Mouse (Mus musculus): ENCODE measurements at regions not wholly inside any gene's neighbourhood (a gene's known extent, or its start where the extent isn't known, plus 50 kb on each side); places are given as distances from the start of the nearest gene placed in this dataset.
A peak's percentile ranks its signal among the peaks of the same experiment; 100 is the strongest.

GRCm38 (mm10) chr15:62055011-62055410, 1132.2 kb upstream of the A1bg start:
- Histone ChIP-seq H3K4me1 (ENCODE audit: control insufficient read depth, insufficient read depth, low read length) (no peaks in the 10 kb centered on the region), H3K4me2 (ENCODE audit: low read depth, low read length) (no peak overlapping the region), H3K36me3 (replicated peaks; ENCODE audit: control insufficient read depth, insufficient read depth, low read depth, low read length) (no peaks in the 10 kb centered on the region; the same call in 1 of the 2 replicates), H3K9ac (replicated peaks; ENCODE audit: low read length) (no peak overlapping the region), H3K9me3 (replicated peaks; ENCODE audit: control insufficient read depth, low read length) (no peaks in the 10 kb centered on the region), H3K27ac (replicated peaks; ENCODE audit: low read depth, low read length) (no peak overlapping the region), H3K27me3 (ENCODE audit: control insufficient read depth, insufficient read depth, low read length) (no peaks in the 10 kb centered on the region), H3K4me3 (ENCODE audit: low read depth, low read length) (no peak overlapping the region)
- no peak for DNase-seq (ENCODE audit: low spot score)
- 82% methylated on average over 2 of the region's 2 CpGs for WGBS
- ATAC-seq (replicated peaks; ENCODE audit: insufficient number of reproducible peaks, low FRiP score, low TSS enrichment, low read depth), result no peak

- no peak overlapping the region for H3K4me2 ChIP-seq (ENCODE audit: low read depth, low read length)
- H3K27ac ChIP-seq (replicated peaks; ENCODE audit: low read depth, low read length), result no peak overlapping the region
- H3K9ac ChIP-seq (replicated peaks; ENCODE audit: low read length), result no peak overlapping the region
- 70% methylated on average over 8 of the region's 8 CpGs for WGBS
- H3K27me3 ChIP-seq (ENCODE audit: control insufficient read depth, insufficient read depth, low read length), result no peaks in the 10 kb centered on the region
- H3K36me3 ChIP-seq (replicated peaks; ENCODE audit: control insufficient read depth, insufficient read depth, low read depth, low read length), result no peaks in the 10 kb centered on the region; the same call in 1 of the 2 replicates
- H3K4me3 ChIP-seq (ENCODE audit: low read depth, low read length), result no peak overlapping the region
- DNase-seq (ENCODE audit: low spot score) (no peak), ATAC-seq (replicated peaks; ENCODE audit: insufficient number of reproducible peaks, low FRiP score, low TSS enrichment, low read depth) (no peak)
- no peaks in the 10 kb centered on the region for H3K9me3 ChIP-seq (replicated peaks; ENCODE audit: control insufficient read depth, low read length)
- no peaks in the 10 kb centered on the region for H3K4me1 ChIP-seq (ENCODE audit: control insufficient read depth, insufficient read depth, low read length)
These were observed 1130.8 kb upstream of the A1bg start for GRCm38 (mm10) chr15:62053420-62054239.

- peak; percentile 82 for DNase-seq (ENCODE audit: low spot score)
- H3K4me1 ChIP-seq (ENCODE audit: control insufficient read depth, insufficient read depth, low read length), result no peaks in the 10 kb centered on the region
- H3K9ac ChIP-seq (replicated peaks; ENCODE audit: low read length), result no peak overlapping the region
- no peaks in the 10 kb centered on the region for H3K9me3 ChIP-seq (replicated peaks; ENCODE audit: control insufficient read depth, low read length)
- H3K27ac ChIP-seq (replicated peaks; ENCODE audit: low read depth, low read length), result no peak overlapping the region
- 0 out of 2 replicates have a peak, but pooled peaks have one; percentile 65 for ATAC-seq (replicated peaks; ENCODE audit: insufficient number of reproducible peaks, low FRiP score, low TSS enrichment, low read depth)
- H3K4me3 ChIP-seq (ENCODE audit: low read depth, low read length), result no peak overlapping the region
- no peak overlapping the region for H3K4me2 ChIP-seq (ENCODE audit: low read depth, low read length)
- no peaks in the 10 kb centered on the region for H3K36me3 ChIP-seq (replicated peaks; ENCODE audit: control insufficient read depth, insufficient read depth, low read depth, low read length)
- WGBS, result 30% methylated on average over 9 of the region's 9 CpGs
- H3K27me3 ChIP-seq (ENCODE audit: control insufficient read depth, insufficient read depth, low read length), result no peaks in the 10 kb centered on the region
These were observed 1126.6 kb upstream of the A1bg start for GRCm38 (mm10) chr15:62049416-62049815.

GRCm38 (mm10) chr15:62048981-62049380, 1126.2 kb upstream of the A1bg start:
- H3K27ac ChIP-seq (replicated peaks; ENCODE audit: low read depth, low read length), result no peak overlapping the region
- H3K4me3 ChIP-seq (ENCODE audit: low read depth, low read length), result no peak overlapping the region
- no peak overlapping the region for H3K9ac ChIP-seq (replicated peaks; ENCODE audit: low read length)
- 71% methylated on average over 4 of the region's 4 CpGs for WGBS
- ATAC-seq (replicated peaks; ENCODE audit: insufficient number of reproducible peaks, low FRiP score, low TSS enrichment, low read depth) (no peak), DNase-seq (ENCODE audit: low spot score) (no peak)
- H3K9me3 ChIP-seq (replicated peaks; ENCODE audit: control insufficient read depth, low read length), result no peaks in the 10 kb centered on the region
- H3K36me3 ChIP-seq (replicated peaks; ENCODE audit: control insufficient read depth, insufficient read depth, low read depth, low read length), result no peaks in the 10 kb centered on the region
- no peak overlapping the region for H3K4me2 ChIP-seq (ENCODE audit: low read depth, low read length)
- no peaks in the 10 kb centered on the region for H3K4me1 ChIP-seq (ENCODE audit: control insufficient read depth, insufficient read depth, low read length)
- H3K27me3 ChIP-seq (ENCODE audit: control insufficient read depth, insufficient read depth, low read length), result no peaks in the 10 kb centered on the region

GRCm38 (mm10) chr15:62046276-62046675, 1123.5 kb upstream of the A1bg start:
- DNase-seq (ENCODE audit: low spot score) (no peak), ATAC-seq (replicated peaks; ENCODE audit: insufficient number of reproducible peaks, low FRiP score, low TSS enrichment, low read depth) (no peak)
- Histone ChIP-seq H3K4me3 (ENCODE audit: low read depth, low read length) (no peak overlapping the region), H3K4me1 (ENCODE audit: control insufficient read depth, insufficient read depth, low read length) (no peaks in the 10 kb centered on the region), H3K4me2 (ENCODE audit: low read depth, low read length) (no peak overlapping the region), H3K9me3 (replicated peaks; ENCODE audit: control insufficient read depth, low read length) (no peaks in the 10 kb centered on the region), H3K36me3 (replicated peaks; ENCODE audit: control insufficient read depth, insufficient read depth, low read depth, low read length) (no peaks in the 10 kb centered on the region), H3K9ac (replicated peaks; ENCODE audit: low read length) (no peak overlapping the region), H3K27me3 (ENCODE audit: control insufficient read depth, insufficient read depth, low read length) (no peaks in the 10 kb centered on the region), H3K27ac (replicated peaks; ENCODE audit: low read depth, low read length) (no peak overlapping the region)
- 82% methylated on average over 3 of the region's 3 CpGs for WGBS

GRCm38 (mm10) chr15:62044654-62045335, 1122.0 kb upstream of the A1bg start:
- Histone ChIP-seq H3K27me3 (ENCODE audit: control insufficient read depth, insufficient read depth, low read length) (no peaks in the 10 kb centered on the region), H3K4me2 (ENCODE audit: low read depth, low read length) (no peak overlapping the region), H3K9ac (replicated peaks; ENCODE audit: low read length) (no peak overlapping the region), H3K4me3 (ENCODE audit: low read depth, low read length) (no peak overlapping the region), H3K36me3 (replicated peaks; ENCODE audit: control insufficient read depth, insufficient read depth, low read depth, low read length) (no peaks in the 10 kb centered on the region), H3K4me1 (ENCODE audit: control insufficient read depth, insufficient read depth, low read length) (no peaks in the 10 kb centered on the region), H3K27ac (replicated peaks; ENCODE audit: low read depth, low read length) (no peak overlapping the region), H3K9me3 (replicated peaks; ENCODE audit: control insufficient read depth, low read length) (no peaks in the 10 kb centered on the region)
- WGBS, result 92% methylated on average over 7 of the region's 7 CpGs
- ATAC-seq (replicated peaks; ENCODE audit: insufficient number of reproducible peaks, low FRiP score, low TSS enrichment, low read depth) (no peak), DNase-seq (ENCODE audit: low spot score) (no peak)

GRCm38 (mm10) chr15:62043617-62044392, 1121.0 kb upstream of the A1bg start:
- no peaks in the 10 kb centered on the region for H3K36me3 ChIP-seq (replicated peaks; ENCODE audit: control insufficient read depth, insufficient read depth, low read depth, low read length)
- no peaks in the 10 kb centered on the region; the same call in 1 of the 2 replicates for H3K4me1 ChIP-seq (ENCODE audit: control insufficient read depth, insufficient read depth, low read length)
- H3K4me2 ChIP-seq (ENCODE audit: low read depth, low read length), result no peak overlapping the region
- H3K27me3 ChIP-seq (ENCODE audit: control insufficient read depth, insufficient read depth, low read length), result no peaks in the 10 kb centered on the region
- H3K9ac ChIP-seq (replicated peaks; ENCODE audit: low read length), result no peak overlapping the region
- H3K27ac ChIP-seq (replicated peaks; ENCODE audit: low read depth, low read length), result no peak overlapping the region
- no peaks in the 10 kb centered on the region for H3K9me3 ChIP-seq (replicated peaks; ENCODE audit: control insufficient read depth, low read length)
- ATAC-seq (replicated peaks; ENCODE audit: insufficient number of reproducible peaks, low FRiP score, low TSS enrichment, low read depth), result no peak
- DNase-seq (ENCODE audit: low spot score), result no peak
- 75% methylated on average over 20 of the region's 20 CpGs for WGBS
- H3K4me3 ChIP-seq (ENCODE audit: low read depth, low read length), result no peak overlapping the region

Measured in embryonic facial prominence, embryonic 11.5 days (tissue).